Mouse (Mus musculus) lung, embryonic 16.5 days (tissue): ENCODE measurements at regions not wholly inside any gene's neighbourhood (a gene's known extent, or its start where the extent isn't known, plus 50 kb on each side); places are given as distances from the start of the nearest gene placed in this dataset.

Source experiments
- ATAC-seq: fragments of 200-750 bp; cut with Nextera tagmentation; 2 replicates; pipeline ENCODE4 v1.8.0; 2017; ENCODE audit warnings: low read depth, mild to moderate bottlenecking, moderate library complexity
- H3K27ac ChIP-seq: fragments of 300-500 bp; sonication (generic); 2 replicates; pipeline ENCODE4 v1.5.1; 2014; ENCODE audit warnings: mild to moderate bottlenecking, control low read depth, low read length
- H3K27me3 ChIP-seq: fragments of 300-500 bp; sonication (generic); 2 replicates; pipeline ENCODE4 v1.6.1; 2014; ENCODE audit warnings: low read depth, low read length, mixed read lengths; ENCODE audit not compliant: control insufficient read depth, insufficient read depth
- H3K36me3 ChIP-seq: fragments of 300-500 bp; sonication (generic); 2 replicates; pipeline ENCODE4 v1.6.1; 2014; ENCODE audit warnings: low read length; ENCODE audit not compliant: control insufficient read depth, insufficient read depth
- H3K4me1 ChIP-seq: fragments of 300-500 bp; sonication (generic); replicated peaks from 2 replicates; pipeline ENCODE4 v1.6.1; 2014; ENCODE audit warnings: low read length, mixed read lengths; ENCODE audit not compliant: control insufficient read depth, insufficient read depth
- H3K4me2 ChIP-seq: fragments of 300-500 bp; sonication (generic); 2 replicates; pipeline ENCODE4 v1.6.1; 2014; ENCODE audit warnings: low read depth, low read length, control low read depth
- H3K4me3 ChIP-seq: fragments of 300-500 bp; sonication (generic); 2 replicates; pipeline ENCODE4 v1.5.1; 2014; ENCODE audit warnings: mild to moderate bottlenecking, low read length, control low read depth
- H3K9ac ChIP-seq: fragments of 300-500 bp; sonication (generic); 2 replicates; pipeline ENCODE4 v1.6.1; 2014; ENCODE audit warnings: low read length, control low read depth
- H3K9me3 ChIP-seq: fragments of 300-500 bp; sonication (generic); 2 replicates; pipeline ENCODE4 v1.6.1; 2016; ENCODE audit warnings: low read length; ENCODE audit not compliant: control insufficient read depth
- WGBS: fragments of 180-500 bp; shearing (Covaris S2); extraction: QIAGEN DNeasy Blood & Tissue Kit; methylation state at CpG from one replicate; pipeline ENCODE4 v1.1.7; 2014; 5-methylcytosine and 5-hydroxymethylcytosine counted together

DNA sequence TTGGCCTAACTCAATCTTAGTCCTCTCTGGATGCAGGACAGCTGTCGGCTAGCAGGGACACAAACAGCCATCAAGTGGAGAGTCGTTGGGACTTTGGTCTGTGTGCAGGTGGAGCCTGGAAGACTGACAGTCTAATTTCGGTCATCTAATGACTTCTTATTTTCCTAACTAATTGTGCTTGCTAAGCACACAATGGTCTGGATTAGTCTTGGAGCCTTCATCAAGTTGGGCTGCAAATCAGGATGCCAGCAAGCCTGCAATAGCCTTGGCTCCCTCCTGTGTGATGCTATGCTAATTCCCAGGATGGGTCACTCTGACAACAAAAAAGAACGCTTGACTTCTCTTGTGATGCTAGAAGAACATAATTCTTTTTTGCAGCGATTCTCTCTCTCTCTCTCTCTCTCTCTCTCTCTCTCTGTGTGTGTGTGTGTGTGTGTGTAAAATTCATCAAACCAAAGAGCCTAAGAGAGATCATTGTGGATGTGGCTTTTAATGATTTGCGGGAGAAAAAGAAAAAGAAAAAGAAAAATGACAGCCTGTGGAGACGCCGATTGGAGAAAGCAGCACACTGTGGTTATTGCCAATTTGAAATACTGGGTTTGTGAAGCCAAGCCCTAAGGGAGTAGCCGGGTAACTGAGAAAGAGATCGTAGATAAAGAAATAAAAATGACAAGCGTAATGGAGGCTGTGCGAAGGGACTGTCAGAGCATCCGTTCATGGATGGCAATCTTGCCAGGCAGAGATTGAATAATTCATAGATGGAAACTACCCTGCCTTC is 61.5 kb upstream of the Sox4 start:
- Histone ChIP-seq H3K36me3 (no peaks in the 10 kb centered on the region), H3K9me3 (no peaks in the 10 kb centered on the region), H3K4me3 (no peak overlapping the region), H3K4me2 (no peak overlapping the region), H3K27me3 (no peaks in the 10 kb centered on the region), H3K9ac (no peak overlapping the region), H3K27ac (no peak overlapping the region), H3K4me1 (no peaks in the 10 kb centered on the region)
- no peak for ATAC-seq
- 62% methylated on average over 13 of the region's 13 CpGs for WGBS

- WGBS: 71% methylated on average over 15 of the region's 15 CpGs
- no peaks in the 10 kb centered on the region for H3K27me3 ChIP-seq
- no peak overlapping the region for H3K4me2 ChIP-seq
- no peaks in the 10 kb centered on the region for H3K36me3 ChIP-seq
- H3K27ac ChIP-seq: no peak overlapping the region
- H3K4me3 ChIP-seq: no peak overlapping the region
- ATAC-seq: no peak
- H3K9me3 ChIP-seq: no peaks in the 10 kb centered on the region
- H3K9ac ChIP-seq: no peak overlapping the region
- no peaks in the 10 kb centered on the region for H3K4me1 ChIP-seq
These were observed 60.7 kb upstream of the Sox4 start for GRCm38 (mm10) chr13:29014066-29014826.

GRCm38 (mm10) chr13:29006467-29006866 is 53.0 kb upstream of the Sox4 start:
- no peaks in the 10 kb centered on the region for H3K27me3 ChIP-seq
- H3K9ac ChIP-seq: no peak overlapping the region
- no peaks in the 10 kb centered on the region for H3K36me3 ChIP-seq
- H3K4me2 ChIP-seq: no peak overlapping the region
- no peak for ATAC-seq
- no peaks in the 10 kb centered on the region; the same call in 1 of the 2 replicates for H3K4me1 ChIP-seq
- no peak overlapping the region for H3K4me3 ChIP-seq
- H3K9me3 ChIP-seq: no peaks in the 10 kb centered on the region
- no peak overlapping the region for H3K27ac ChIP-seq
